Mouse (Mus musculus): Measurements from ENCODE around the gene Rai14.
A peak's percentile ranks its signal among the peaks of the same experiment; 100 is the strongest.

Rai14 gene

GRCm38 (mm10) chr15:10714409-10715138 is at the start of gene Rai14:
Rai14 (minus strand) TSS chr15:10714624.
- DNase-seq (ENCODE audit: low spot score) = peak; percentile 54

GRCm38 (mm10) chr15:10761441-10761840 is 47.0 kb upstream of the Rai14 start:
- no peak for DNase-seq (ENCODE audit: low spot score)

GRCm38 (mm10) chr15:10760006-10760405 is 45.6 kb upstream of the Rai14 start:
- DNase-seq (ENCODE audit: low spot score) = no peak

- no peak for DNase-seq (ENCODE audit: low spot score)
These were observed 45.0 kb upstream of the Rai14 start for GRCm38 (mm10) chr15:10759440-10759839.

- DNase-seq (ENCODE audit: low spot score) = no peak
These were observed 44.4 kb upstream of the Rai14 start for GRCm38 (mm10) chr15:10758808-10759207.

GRCm38 (mm10) chr15:10751141-10751540 is 36.7 kb upstream of the Rai14 start:
- DNase-seq (ENCODE audit: low spot score) = no peak

- no peak for DNase-seq (ENCODE audit: low spot score)
These were observed 35.9 kb upstream of the Rai14 start for GRCm38 (mm10) chr15:10750339-10750738.

GRCm38 (mm10) chr15:10749678-10750077 is 35.3 kb upstream of the Rai14 start:
- no peak for DNase-seq (ENCODE audit: low spot score)

GRCm38 (mm10) chr15:10747638-10748037 is 33.2 kb upstream of the Rai14 start:
- DNase-seq (ENCODE audit: low spot score) = no peak

GRCm38 (mm10) chr15:10747226-10747625 is 32.8 kb upstream of the Rai14 start:
- no peak for DNase-seq (ENCODE audit: low spot score)

GRCm38 (mm10) chr15:10746303-10747051 is 32.1 kb upstream of the Rai14 start:
- no peak for DNase-seq (ENCODE audit: low spot score)

- no peak for DNase-seq (ENCODE audit: low spot score)
These were observed 28.0 kb upstream of the Rai14 start for GRCm38 (mm10) chr15:10742441-10742840.

GRCm38 (mm10) chr15:10739279-10739678 is 24.9 kb upstream of the Rai14 start:
- DNase-seq (ENCODE audit: low spot score) = no peak

- no peak for DNase-seq (ENCODE audit: low spot score)
These were observed 24.1 kb upstream of the Rai14 start for GRCm38 (mm10) chr15:10738354-10739142.

- no peak for DNase-seq (ENCODE audit: low spot score)
These were observed 21.5 kb upstream of the Rai14 start for GRCm38 (mm10) chr15:10735948-10736347.

- no peak for DNase-seq (ENCODE audit: low spot score)
These were observed 20.8 kb upstream of the Rai14 start for GRCm38 (mm10) chr15:10735216-10735615.

GRCm38 (mm10) chr15:10731398-10731797 is 17.0 kb upstream of the Rai14 start:
- no peak for DNase-seq (ENCODE audit: low spot score)

GRCm38 (mm10) chr15:10726272-10726671 is 11.8 kb upstream of the Rai14 start:
- DNase-seq (ENCODE audit: low spot score) = no peak

GRCm38 (mm10) chr15:10724857-10725256 is 10.4 kb upstream of the Rai14 start:
- no peak for DNase-seq (ENCODE audit: low spot score)

GRCm38 (mm10) chr15:10723507-10723906 is 9.1 kb upstream of the Rai14 start:
- no peak for DNase-seq (ENCODE audit: low spot score)

- no peak for DNase-seq (ENCODE audit: low spot score)
These were observed 8.4 kb upstream of the Rai14 start for GRCm38 (mm10) chr15:10722629-10723339.

- DNase-seq (ENCODE audit: low spot score) = no peak
These were observed 6.9 kb upstream of the Rai14 start for GRCm38 (mm10) chr15:10721259-10721781.
